Mouse (Mus musculus): ENCODE results near the gene Bace2.
A peak's percentile ranks its signal among the peaks of the same experiment; 100 is the strongest.

Bace2 gene

GRCm38 (mm10) chr16:97356499-97357187 lies at the start of gene Bace2:
TSS of gene Bace2 (plus strand) at chr16:97356742.
- peak; percentile 39 for DNase-seq (ENCODE audit: low read depth, low spot score)

- no peak for DNase-seq (ENCODE audit: low read depth, low spot score)
Observed at GRCm38 (mm10) chr16:97307594-97307993, 48.9 kb upstream of the Bace2 start.

GRCm38 (mm10) chr16:97309796-97310569 lies 46.6 kb upstream of the Bace2 start:
- no peak for DNase-seq (ENCODE audit: low read depth, low spot score)

GRCm38 (mm10) chr16:97310570-97310846 lies 46.0 kb upstream of the Bace2 start:
- DNase-seq (ENCODE audit: low read depth, low spot score) = no peak

- DNase-seq (ENCODE audit: low read depth, low spot score) = no peak
Observed at GRCm38 (mm10) chr16:97312960-97313686, 43.4 kb upstream of the Bace2 start.

GRCm38 (mm10) chr16:97321576-97321975 lies 35.0 kb upstream of the Bace2 start:
- DNase-seq (ENCODE audit: low read depth, low spot score) = no peak

- DNase-seq (ENCODE audit: low read depth, low spot score) = no peak
Observed at GRCm38 (mm10) chr16:97322604-97323003, 33.9 kb upstream of the Bace2 start.

- no peak for DNase-seq (ENCODE audit: low read depth, low spot score)
Observed at GRCm38 (mm10) chr16:97325975-97326374, 30.6 kb upstream of the Bace2 start.

GRCm38 (mm10) chr16:97328602-97329001 lies 27.9 kb upstream of the Bace2 start:
- DNase-seq (ENCODE audit: low read depth, low spot score) = no peak

- DNase-seq (ENCODE audit: low read depth, low spot score) = no peak
Observed at GRCm38 (mm10) chr16:97353013-97353412, 3.5 kb upstream of the Bace2 start.

- DNase-seq (ENCODE audit: low read depth, low spot score) = no peak
Observed at GRCm38 (mm10) chr16:97354632-97355031, 1.9 kb upstream of the Bace2 start.

GRCm38 (mm10) chr16:97357188-97357821 lies 763 bp downstream of the Bace2 start:
- DNase-seq (ENCODE audit: low read depth, low spot score) = no peak

- DNase-seq (ENCODE audit: low read depth, low spot score) = no peak
Observed at GRCm38 (mm10) chr16:97362231-97362888, 5.8 kb downstream of the Bace2 start.

- DNase-seq (ENCODE audit: low read depth, low spot score) = no peak
Observed at GRCm38 (mm10) chr16:97366141-97366540, 9.6 kb downstream of the Bace2 start.

- DNase-seq (ENCODE audit: low read depth, low spot score) = no peak
Observed at GRCm38 (mm10) chr16:97370258-97370657, 13.7 kb downstream of the Bace2 start.

- DNase-seq (ENCODE audit: low read depth, low spot score) = no peak
Observed at GRCm38 (mm10) chr16:97387955-97388354, 31.4 kb downstream of the Bace2 start.

- no peak for DNase-seq (ENCODE audit: low read depth, low spot score)
Observed at GRCm38 (mm10) chr16:97391289-97391688, 34.7 kb downstream of the Bace2 start.

GRCm38 (mm10) chr16:97391701-97392384 lies 35.3 kb downstream of the Bace2 start:
- DNase-seq (ENCODE audit: low read depth, low spot score) = no peak

- no peak for DNase-seq (ENCODE audit: low read depth, low spot score)
Observed at GRCm38 (mm10) chr16:97396436-97396835, 39.9 kb downstream of the Bace2 start.

- DNase-seq (ENCODE audit: low read depth, low spot score) = no peak
Observed at GRCm38 (mm10) chr16:97397945-97398531, 41.5 kb downstream of the Bace2 start.

- DNase-seq (ENCODE audit: low read depth, low spot score) = no peak
Observed at GRCm38 (mm10) chr16:97399991-97400390, 43.4 kb downstream of the Bace2 start.

Measured in WW6 (cell line).